Mouse (Mus musculus) heart, postnatal 36 days (tissue): ENCODE measurements at regions not wholly inside any gene's neighbourhood (a gene's known extent, or its start where the extent isn't known, plus 50 kb on each side); places are given as distances from the start of the nearest gene placed in this dataset.

Source experiments
- DNase-seq, 2 experiments: peaks; one replicate each; pipeline ENCODE4 v3.0.0; 2021 to 2022
- intact Hi-C: fragments of 180-260 bp; cut with DNase I; formaldehyde crosslinking; loops from one replicate; pipeline ENCODE4 v1.15.1; 2025

DNA sequence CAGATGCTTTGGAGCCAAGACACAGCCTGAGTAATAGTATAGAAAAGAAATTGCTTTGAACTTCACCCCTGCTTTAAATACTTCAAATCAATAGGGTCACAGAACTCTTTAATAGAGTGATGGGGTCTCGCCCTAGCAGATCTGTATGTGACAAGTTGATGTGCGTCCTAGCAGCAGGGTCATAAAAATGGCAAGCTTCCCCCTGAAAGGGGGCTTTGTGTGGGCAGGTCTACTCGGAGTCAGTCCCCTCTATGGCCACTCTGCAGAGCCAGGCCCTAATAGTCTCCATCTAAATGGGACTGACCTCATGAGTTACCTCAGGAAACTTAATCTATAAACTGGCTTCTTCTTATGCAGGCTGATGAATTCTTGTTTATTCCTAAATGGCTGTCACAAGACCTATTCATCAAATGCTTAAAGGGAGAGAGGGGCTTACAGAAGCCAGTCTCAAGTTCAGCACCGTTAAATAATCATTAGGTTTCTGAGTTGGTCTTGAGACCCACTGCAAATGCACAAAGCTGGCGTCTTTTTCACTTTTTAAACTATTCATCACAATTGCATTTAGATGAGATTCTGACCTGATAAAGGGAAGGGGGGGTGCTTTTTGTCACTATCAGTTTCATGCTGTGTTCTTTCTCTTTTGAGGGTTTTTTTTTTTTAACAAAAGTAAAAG, 457.0 kb upstream of the Fam92a start:
- DNase-seq = no peak
- intact Hi-C loops = no loop called here

DNA sequence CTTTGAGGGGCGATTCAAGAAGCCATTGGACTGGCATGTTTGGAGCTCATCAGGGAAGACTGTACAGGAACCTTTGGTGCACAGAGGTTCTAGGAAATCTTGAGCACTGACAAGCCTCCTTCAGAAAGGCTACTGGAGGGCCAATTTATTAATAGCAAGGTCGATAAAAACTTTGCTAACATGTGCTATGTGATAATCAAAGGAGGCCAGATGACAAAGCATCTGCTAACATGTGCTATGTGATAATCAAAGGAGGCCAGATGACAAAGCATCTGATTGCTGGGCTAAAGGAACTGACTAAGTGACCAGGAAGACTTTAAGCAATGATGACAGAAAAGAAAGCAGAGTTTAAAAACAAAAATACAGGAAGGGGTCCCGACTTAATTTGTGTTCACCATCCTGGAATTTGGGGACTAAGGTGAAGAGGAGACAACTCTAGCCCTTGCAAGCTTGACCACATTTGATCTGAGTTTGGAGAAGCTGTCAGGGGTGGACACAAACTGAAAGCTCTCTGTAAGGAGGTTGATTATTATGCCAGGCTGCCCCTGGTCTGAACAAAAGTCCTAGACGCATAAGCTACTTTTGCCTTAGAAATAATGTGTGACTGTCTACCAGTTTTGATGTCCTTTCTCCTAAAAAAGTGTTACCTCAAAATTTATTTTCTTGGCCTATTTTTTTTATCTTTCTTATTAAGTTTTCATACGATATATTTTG, 455.5 kb upstream of the Fam92a start:
- intact Hi-C loops = no loop called here
- DNase-seq = no peak

DNA sequence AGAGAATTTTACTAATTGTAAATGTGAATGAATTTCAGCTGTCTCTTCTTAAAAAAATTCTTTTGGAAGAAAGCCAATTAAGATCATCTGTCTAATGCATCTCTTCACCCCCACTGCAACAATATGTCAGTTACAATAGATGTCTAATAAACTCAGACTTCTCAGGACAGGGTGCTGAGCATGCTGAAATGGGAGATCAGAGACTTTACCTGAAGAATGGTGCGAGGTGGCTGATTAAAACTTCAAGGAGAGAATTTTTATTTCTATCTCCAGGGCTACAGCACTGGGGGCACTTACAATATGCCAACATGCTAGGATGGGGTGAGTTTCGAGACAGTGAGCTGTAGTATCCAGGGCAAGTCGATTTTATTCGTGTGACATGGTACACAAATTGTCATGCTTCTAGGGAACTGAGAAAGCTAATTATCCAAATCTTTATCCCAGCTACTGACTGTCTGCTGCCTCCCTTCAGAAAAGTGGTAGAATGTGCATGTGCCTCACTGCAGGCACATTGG, 449.0 kb upstream of the Fam92a start:
- intact Hi-C loops = no loop called here

DNA sequence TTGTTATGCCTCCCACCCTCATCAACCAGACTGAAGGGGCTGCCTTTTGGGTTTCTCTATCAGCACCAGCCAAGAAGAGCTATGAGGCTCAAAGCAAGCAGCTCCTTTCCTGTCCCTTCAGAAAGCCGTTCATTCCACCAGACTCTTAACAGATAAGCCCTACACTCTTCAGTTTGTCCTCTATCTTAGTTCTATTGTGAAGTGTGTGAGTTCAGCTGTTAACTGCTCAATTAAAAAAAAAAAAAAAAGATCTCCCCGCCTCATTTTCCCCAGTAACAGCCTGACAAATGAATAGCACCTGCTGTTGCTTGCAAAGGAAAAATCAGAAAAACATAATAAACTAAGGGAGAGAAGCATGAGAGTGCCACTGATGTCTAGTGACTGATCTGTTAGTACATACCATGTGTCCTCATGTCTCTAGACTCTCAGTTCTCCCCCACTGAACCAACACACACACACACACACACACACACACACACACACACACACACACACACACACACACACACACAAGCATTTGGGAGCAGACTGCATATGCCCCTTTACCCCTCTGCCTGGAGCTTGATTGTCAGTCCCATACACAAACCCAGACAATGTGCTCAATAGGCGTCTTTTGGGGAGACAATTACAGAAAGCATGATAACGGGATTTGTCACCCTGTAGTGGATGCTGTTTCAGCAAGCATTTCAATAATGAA, 448.4 kb upstream of the Fam92a start:
- no peak for DNase-seq
- intact Hi-C loops = no loop called here

More for the DNA sequence above, 449.0 kb upstream of the Fam92a start:
- no peak for DNase-seq

DNA sequence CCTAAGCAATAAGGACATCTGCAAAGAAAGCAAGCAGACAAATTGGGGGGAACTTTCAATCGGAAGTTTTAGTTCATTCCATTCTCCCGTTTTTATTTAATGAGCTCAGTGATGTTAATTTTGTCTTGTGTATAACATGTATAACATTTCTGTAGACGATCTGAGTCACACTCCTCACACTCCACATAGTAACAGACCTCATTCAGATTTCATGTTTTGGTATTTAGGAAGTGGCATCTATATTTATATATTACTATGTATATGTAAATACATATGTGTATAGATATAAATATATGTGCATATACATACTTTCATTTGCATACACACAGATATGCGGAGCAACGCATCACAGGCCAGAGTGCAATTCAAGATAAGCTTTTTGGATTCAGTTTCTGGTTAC, 444.9 kb upstream of the Fam92a start:
- intact Hi-C loops = no loop called here
- DNase-seq = no peak

DNA sequence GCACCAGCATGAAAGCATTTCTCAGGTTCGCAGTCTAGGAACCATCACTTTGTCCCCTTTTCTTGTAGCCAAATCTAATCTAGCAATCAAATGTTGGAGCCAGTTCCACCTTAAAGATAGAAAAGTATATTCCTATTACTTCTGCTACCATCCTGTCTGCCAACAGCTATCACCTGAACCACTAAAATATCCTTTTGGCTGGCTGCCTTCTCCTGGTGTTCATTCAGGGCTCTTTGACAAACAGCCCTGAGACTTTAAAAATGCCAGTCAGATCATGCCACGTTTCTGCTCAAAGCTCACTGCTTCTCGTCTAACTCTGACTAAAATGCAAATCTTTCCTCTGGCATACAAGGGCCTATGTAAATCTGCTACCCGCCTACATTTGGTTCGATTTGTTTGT, 439.7 kb upstream of the Fam92a start:
- no peak for DNase-seq
- intact Hi-C loops = no loop called here

DNA sequence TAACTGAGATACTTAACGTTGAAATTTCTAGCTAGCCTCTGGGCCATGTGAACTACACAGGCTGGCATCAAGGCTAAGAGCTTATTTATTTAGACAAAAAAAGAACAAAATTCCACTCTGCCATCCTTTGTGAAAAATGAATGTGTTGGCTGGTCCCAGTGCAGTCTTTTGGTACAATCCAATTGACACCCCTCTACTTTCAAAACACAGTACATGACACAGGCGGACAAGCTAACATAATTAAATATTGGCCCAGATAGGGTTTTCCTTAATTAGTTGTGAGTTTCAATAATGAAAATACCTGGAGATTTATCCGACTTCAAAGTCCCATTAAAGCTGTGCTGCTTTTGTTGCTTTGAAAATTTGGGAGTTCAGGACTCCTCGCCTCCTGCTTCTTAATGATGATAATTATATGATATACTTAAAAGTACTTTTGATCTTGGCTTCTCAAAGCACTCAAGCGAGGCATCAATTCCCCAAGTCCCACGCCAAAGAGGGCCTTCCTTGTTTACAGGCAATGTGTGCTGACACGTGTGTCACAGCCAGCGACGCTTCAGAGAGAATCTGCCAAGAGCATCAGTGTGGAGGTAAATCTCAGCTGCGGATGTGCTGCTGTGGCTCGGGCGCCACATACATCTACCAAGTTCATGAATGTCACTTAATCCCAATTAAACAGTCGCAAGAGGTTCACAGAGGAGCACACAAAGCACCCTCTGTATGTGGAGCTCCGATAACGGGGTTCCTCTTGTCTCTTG, 429.5 kb upstream of the Fam92a start:
- intact Hi-C loops = no loop called here

DNA sequence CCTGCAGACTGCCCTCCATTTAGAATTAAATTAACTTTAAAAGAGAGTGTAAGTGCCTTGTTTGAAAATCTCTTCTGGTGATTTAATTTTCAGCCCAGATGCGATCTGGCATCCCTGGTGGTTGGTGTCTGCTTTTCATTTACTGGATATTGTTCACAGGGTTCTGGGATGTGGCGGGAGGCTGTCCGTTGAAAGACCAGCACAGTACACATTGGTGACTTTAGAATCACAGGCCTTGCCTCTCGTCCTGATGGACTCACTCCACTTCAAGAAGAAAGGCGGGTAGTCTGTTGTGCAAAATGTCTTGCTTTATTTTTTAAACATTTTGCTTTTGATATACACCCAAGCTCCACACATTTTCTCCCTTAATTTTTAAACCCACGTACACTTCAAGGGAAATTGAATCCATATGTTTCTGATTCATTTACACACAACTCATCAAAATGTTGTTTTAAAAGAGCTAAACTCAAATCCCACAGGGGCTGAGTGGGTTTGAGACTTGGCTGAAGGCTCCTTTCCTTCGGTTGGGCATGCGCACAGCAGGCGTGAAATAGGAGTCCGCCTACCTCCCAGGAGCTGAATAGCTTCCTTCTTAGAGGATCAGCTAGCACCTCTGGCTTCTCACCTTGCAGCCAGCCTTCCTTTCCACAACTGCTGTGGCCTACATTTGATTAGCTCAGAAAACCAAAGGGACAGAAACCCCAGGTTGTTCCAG, 424.1 kb upstream of the Fam92a start:
- intact Hi-C loops = no loop called here
- no peak for DNase-seq

More for the DNA sequence above, 429.5 kb upstream of the Fam92a start:
- no peak for DNase-seq

GRCm38 (mm10) chr4:12592973-12593372, 421.2 kb upstream of the Fam92a start:
- no peak for DNase-seq
- intact Hi-C loops = no loop called here

DNA sequence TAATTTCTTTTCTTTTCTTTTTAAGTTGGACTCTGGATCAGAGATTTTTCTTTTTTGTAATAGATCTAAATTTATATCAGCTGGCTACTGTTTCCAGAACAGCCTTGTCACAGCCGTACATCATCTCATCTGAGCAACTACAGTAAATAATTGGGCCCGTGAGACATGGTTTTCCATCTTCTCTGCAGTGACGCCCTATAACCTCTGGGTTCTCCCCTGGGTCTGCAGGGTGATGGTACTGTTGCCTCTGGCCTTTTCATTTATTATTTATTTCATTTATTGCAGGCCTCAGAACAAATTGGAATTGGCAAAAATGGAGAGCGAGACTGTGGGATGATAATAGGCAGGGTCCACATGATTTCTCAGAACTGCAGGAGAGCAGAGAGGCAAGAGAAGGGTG, 406.3 kb upstream of the Fam92a start:
- intact Hi-C loops = no loop called here
- no peak for DNase-seq

DNA sequence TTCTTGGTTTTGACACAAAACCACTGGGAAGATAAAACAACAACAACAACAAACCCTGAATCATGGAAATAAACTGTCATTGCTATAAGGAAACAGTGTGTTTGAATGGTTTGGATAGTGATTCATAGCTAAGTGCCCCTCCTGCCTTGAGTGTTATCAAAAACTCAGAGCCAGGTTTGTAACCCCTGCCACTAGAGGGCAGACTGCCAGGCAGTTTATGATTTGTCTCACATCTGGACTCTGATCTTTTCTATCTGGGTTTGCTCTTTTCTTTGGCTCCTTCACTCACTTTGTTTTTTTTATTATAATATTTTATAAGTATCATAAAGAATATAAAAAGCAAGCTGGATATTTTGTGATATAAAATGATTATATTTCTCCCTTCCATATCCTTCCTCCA, 400.1 kb upstream of the Fam92a start:
- peak in 1 of 2 experiments; percentile 5 for DNase-seq
- intact Hi-C loops = no loop called here

- DNase-seq = no peak
- intact Hi-C loops = no loop called here
Measured at GRCm38 (mm10) chr4:12570689-12571088, 398.9 kb upstream of the Fam92a start.

DNA sequence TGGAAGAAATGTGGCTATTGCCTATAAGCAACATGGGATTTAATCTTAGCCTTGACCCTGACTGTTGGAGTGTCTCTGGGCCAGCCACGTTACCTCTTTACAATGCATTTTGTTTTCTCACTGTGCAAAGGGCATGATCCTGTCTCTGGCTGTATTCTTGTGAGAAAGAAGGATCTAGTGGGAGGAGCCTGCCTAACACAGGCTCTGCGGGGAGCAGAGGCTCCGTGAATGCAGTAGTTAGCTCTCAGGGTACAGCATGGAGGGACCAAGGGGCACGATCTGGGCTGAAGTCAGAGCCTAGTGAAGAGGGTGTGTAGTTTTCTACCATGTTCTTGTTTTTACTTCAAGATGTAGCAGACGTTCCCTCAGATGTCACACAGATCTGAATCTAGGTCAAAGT, 395.8 kb upstream of the Fam92a start:
- no peak for DNase-seq
- intact Hi-C loops = no loop called here

- intact Hi-C loops = no loop called here
- DNase-seq = no peak
Measured at GRCm38 (mm10) chr4:12563016-12563415, 391.2 kb upstream of the Fam92a start.

DNA sequence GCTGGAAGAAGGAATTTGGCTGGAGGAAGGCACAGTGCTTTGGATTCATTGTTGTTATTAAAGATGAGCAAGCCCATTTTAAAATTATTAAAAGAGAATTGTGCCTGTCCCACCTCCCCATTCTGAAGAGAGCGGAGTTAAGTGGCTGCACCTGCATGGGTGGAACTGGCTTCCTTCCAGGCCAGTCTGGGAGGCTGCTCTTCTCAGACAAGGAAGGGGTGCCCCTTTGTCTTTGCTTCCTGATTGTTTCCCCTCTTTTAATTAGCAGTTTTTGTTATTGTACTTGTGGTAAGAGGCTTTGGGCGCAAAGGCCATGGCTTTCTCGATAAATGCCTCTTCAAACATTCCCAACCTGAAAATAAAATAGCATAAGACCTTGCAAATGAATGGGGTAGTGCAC, 388.7 kb upstream of the Fam92a start:
- intact Hi-C loops = no loop called here
- DNase-seq = no peak

- DNase-seq = no peak
- intact Hi-C loops = no loop called here
Measured at GRCm38 (mm10) chr4:12560015-12560414, 388.2 kb upstream of the Fam92a start.

DNA sequence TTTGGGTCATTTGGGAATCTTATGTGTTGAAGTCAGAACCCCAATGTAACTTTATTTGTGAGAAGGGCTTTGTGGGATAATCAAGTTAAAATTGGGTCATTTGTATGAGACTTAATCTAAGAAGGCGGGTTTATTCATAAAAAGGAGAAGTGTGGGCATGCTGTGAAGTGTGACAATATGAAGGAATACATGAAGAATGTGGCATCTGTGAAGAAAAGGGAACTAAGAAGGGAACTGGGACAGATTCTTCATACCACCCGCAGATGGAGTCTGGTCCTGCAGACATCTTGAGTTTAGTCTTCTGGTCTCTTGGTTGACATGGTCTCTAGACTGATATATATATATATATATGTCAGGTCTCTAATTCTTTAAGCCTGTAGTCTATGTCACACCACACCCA, 385.3 kb upstream of the Fam92a start:
- DNase-seq = no peak
- intact Hi-C loops = no loop called here

DNA sequence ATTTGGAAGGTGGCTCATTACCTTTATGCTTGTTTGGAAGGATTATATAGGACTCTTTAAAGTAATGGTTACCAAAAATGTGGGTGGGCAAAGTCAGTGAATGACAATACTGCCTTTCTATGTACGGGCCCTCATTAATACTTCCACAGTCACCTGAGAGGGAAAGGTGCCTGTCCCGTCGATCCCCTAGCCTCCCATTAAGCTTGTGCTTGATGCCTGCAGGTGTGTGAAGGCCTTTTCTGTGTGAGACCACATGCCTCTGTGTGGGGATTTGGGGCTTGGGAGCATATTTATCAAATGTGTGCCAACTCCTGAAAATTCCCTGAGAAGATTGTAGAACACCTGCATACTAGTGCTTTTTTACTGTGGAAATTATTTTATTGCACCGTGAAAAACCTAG, 377.4 kb upstream of the Fam92a start:
- no peak for DNase-seq
- intact Hi-C loops = no loop called here

- DNase-seq = no peak
- intact Hi-C loops = no loop called here
Measured at GRCm38 (mm10) chr4:12543906-12544305, 372.1 kb upstream of the Fam92a start.

DNA sequence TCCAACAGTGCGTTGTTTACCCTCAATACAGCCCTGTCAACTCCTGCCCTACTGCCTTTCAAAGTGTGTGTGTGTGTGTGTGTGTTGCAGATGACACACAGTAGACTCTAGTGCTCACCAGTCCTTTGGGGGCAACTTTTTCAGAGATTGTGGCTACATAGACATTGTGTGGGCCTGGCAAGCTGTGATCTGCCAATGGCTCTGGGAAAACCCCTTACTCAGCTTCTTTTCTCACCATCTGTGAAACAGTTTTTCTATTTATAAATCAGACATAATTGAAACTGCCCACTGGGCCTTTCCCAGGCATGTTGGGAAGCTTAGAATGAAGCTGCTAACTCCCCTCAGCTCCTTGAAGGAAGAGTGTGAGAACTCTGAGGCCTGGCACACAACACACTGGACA, 369.7 kb upstream of the Fam92a start:
- DNase-seq = no peak
- intact Hi-C loops = no loop called here
